Mouse (Mus musculus) liver, embryonic 14.5 days (tissue): ENCODE data around the gene P3h2.

Experiments
- CTCF ChIP-seq: IDR thresholded peaks from 2 replicates; pipeline ENCODE4 v1.5.1; 2016; ENCODE audit warnings: antibody characterized with exemption, low read depth, control low read depth
- EP300 ChIP-seq: IDR thresholded peaks from 2 replicates; pipeline ENCODE4 v1.6.1; 2016; ENCODE audit warnings: antibody characterized with exemption, low read depth

- TF ChIP-seq CTCF (no peak), EP300 (no peak)
Measured at GRCm38 (mm10) chr16:25942261-25942660, 163.3 kb downstream of the P3h2 start.
